Mouse (Mus musculus) right cerebral cortex, adult 18-20 months (tissue): ENCODE results near the gene Dmd.
A peak's percentile ranks its signal among the peaks of the same experiment; 100 is the strongest.
"Not testable (repeated sequence)": the region's sequence is repeated elsewhere in the genome, so short reads cannot be mapped to it uniquely, and the experiment has no call there.

Source experiments
- DNase-seq: peaks from one replicate; pipeline ENCODE4 v3.0.0; 2022; ENCODE audit warnings: mixed read lengths

Dmd gene

GRCm38 (mm10) chrX:82948630-82949029, at the start of gene Dmd:
Gene Dmd, plus strand, starts transcription at chrX:82948870.
- DNase-seq: no peak

GRCm38 (mm10) chrX:82901515-82901914, 47.2 kb upstream of the Dmd start:
- no peak for DNase-seq

- no peak for DNase-seq
Observed at GRCm38 (mm10) chrX:82987683-82988082, 39.0 kb downstream of the Dmd start.

- DNase-seq: no peak
Observed at GRCm38 (mm10) chrX:83050190-83050589, 101.5 kb downstream of the Dmd start.

GRCm38 (mm10) chrX:83116171-83116876, 167.7 kb downstream of the Dmd start:
- DNase-seq: no peak

- DNase-seq: no peak
Observed at GRCm38 (mm10) chrX:83117198-83117597, 168.5 kb downstream of the Dmd start.

GRCm38 (mm10) chrX:83220563-83220962, 271.9 kb downstream of the Dmd start:
- DNase-seq: peak; percentile 15

- DNase-seq: peak; percentile 2
Observed at GRCm38 (mm10) chrX:83221050-83221449, 272.4 kb downstream of the Dmd start.

- DNase-seq: no peak
Observed at GRCm38 (mm10) chrX:83487598-83487997, 538.9 kb downstream of the Dmd start, which contains the start of gene Tsga8. Gene Tsga8, minus strand, starts transcription at chrX:83487924.

GRCm38 (mm10) chrX:83674998-83675397, 726.3 kb downstream of the Dmd start:
- no peak for DNase-seq

GRCm38 (mm10) chrX:83686547-83686946, 737.9 kb downstream of the Dmd start:
- DNase-seq: peak; percentile 51

GRCm38 (mm10) chrX:83740533-83740932, 791.9 kb downstream of the Dmd start:
- DNase-seq: peak; percentile 3

GRCm38 (mm10) chrX:83746301-83747008, 797.8 kb downstream of the Dmd start:
- peak; percentile 1 for DNase-seq

GRCm38 (mm10) chrX:83787406-83787805, 838.7 kb downstream of the Dmd start:
- DNase-seq: no peak

GRCm38 (mm10) chrX:83867469-83867868, 918.8 kb downstream of the Dmd start:
- peak; percentile 4 for DNase-seq

GRCm38 (mm10) chrX:83875389-83875788, 926.7 kb downstream of the Dmd start:
- peak; percentile 20 for DNase-seq

- no peak for DNase-seq
Observed at GRCm38 (mm10) chrX:83975895-83976294, 1027.2 kb downstream of the Dmd start.

- DNase-seq: peak; percentile 2
Observed at GRCm38 (mm10) chrX:84001294-84001693, 1052.6 kb downstream of the Dmd start.

GRCm38 (mm10) chrX:84062431-84062830, 1113.8 kb downstream of the Dmd start:
- not testable (repeated sequence) for DNase-seq

GRCm38 (mm10) chrX:84165872-84166271, 1217.2 kb downstream of the Dmd start:
- DNase-seq: no peak

- no peak for DNase-seq
Observed at GRCm38 (mm10) chrX:84241297-84241859, 1292.7 kb downstream of the Dmd start.

- DNase-seq: no peak
Observed at GRCm38 (mm10) chrX:84330593-84330992, 1381.9 kb downstream of the Dmd start.

GRCm38 (mm10) chrX:84332177-84332576, 1383.5 kb downstream of the Dmd start:
- no peak for DNase-seq

GRCm38 (mm10) chrX:84364981-84365380, 1416.3 kb downstream of the Dmd start:
- DNase-seq: no peak
